Mouse (Mus musculus): Measurements from ENCODE around the gene Gm20431. TPM values are rescaled to one million over a fixed set of nuclear protein-coding genes. Genes with fewer than 3 reads are reported as not detected.

Gm20431 gene
- polyA plus RNA-seq, 1 experiment, result 15.3 TPM

GRCm38 (mm10) chr2:167559413-167559812 lies 101.9 kb downstream of the Gm20431 start:
- Histone ChIP-seq H3K27me3 (ENCODE audit: control insufficient read depth, insufficient read depth, low read length) (no peaks in the 10 kb centered on the region; the same call in 1 of the 2 replicates), H3K36me3 (ENCODE audit: control insufficient read depth, insufficient read depth, low read length) (no peaks in the 10 kb centered on the region), H3K27ac (ENCODE audit: control insufficient read depth, insufficient read depth, low read length) (no peak overlapping the region), H3K4me3 (ENCODE audit: control insufficient read depth, insufficient read depth, low read length) (no peak overlapping the region), H3K4me1 (replicated peaks; ENCODE audit: control insufficient read depth, insufficient read depth, low read length) (peaks cover 19% of the 10 kb centered on the region)
- 37% methylated on average over 27 of the region's 27 CpGs for WGBS
- TF ChIP-seq CTCF (IDR thresholded peaks at IDR 0.05; ENCODE audit: borderline replicate concordance, control insufficient read depth, extremely low read depth, insufficient read depth, low read length, poor library complexity) (no peak), POLR2A (IDR thresholded peaks at IDR 0.05; ENCODE audit: control insufficient read depth, extremely low read depth, insufficient read depth, low read length, poor library complexity) (no peak)
- DNase-seq, result no peak

Other genes starting within 250 kb of the Gm20431 start
- 75.4 and 90.9 TPM in 2 replicates for gene Slc9a8, start 239.8 kb downstream of the Gm20431 start, polyA plus RNA-seq (2012; rRNA removed)
- 189 and 234 TPM in 2 replicates for gene Rnf114, start 168.9 kb downstream of the Gm20431 start, polyA plus RNA-seq (2012; rRNA removed)
- 60.6 and 65.2 TPM in 2 replicates for gene Spata2, start 168.6 kb downstream of the Gm20431 start, polyA plus RNA-seq (2012; rRNA removed)
- gene Snai1, start 123.3 kb downstream of the Gm20431 start, polyA plus RNA-seq (2012; rRNA removed), result 10.6 and 10.7 TPM in 2 replicates
- 161 and 174 TPM in 2 replicates for gene Ube2v1, start 29.4 kb downstream of the Gm20431 start, polyA plus RNA-seq (2012; rRNA removed)
- 69.6 and 135 TPM in 2 replicates for gene Cebpb, start 27.4 kb upstream of the Gm20431 start, polyA plus RNA-seq (2012; rRNA removed)
- gene Tmem189, start 28.3 kb upstream of the Gm20431 start, polyA plus RNA-seq (2012; rRNA removed), result 209 and 215 TPM in 2 replicates

Data from thymus, adult 2 months (tissue).